Comparison of ENCODE assay signal across 8 mouse cellular contexts in the genomic region with DNA sequence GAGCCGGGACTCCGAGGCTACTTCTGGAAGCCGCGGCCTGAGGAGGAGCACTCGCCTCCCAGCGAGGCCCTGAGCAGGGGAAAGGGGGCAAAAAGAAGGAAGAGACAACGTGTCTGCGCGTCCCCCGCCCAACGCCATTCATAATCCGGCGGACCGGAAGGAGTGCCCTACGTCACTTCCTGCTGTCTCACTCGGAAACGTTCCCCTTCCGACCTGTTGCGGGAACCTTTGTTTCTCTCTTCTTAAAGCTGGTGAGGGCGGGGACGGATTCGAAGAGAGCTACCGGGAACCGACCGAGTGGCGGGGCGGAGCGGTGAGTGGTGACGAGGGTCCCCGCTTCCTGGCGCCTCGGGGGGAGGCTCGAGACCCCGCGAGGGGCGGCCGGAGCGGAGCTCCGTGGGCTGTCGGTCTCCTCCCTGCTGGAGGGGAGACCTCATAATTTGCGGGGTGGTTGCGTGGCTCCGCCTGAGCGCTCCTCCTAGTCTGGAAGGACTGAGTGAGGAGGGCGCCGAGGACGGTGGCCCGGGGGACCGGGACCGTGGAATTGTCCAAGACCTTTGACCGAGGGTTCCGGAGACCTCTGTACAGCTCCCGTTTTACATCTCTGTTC. TPM values are rescaled to one million over a fixed set of nuclear protein-coding genes. Genes with fewer than 3 reads are reported as not detected.
DNase-seq lines count a peak whose midpoint lies in the region; ATAC-seq lines count a peak whose summit lies in the region.

Gene Ints12 (plus strand): TSS at position 177 of the 610 bp plus-strand sequence.
Gene Gstcd (minus strand): TSS at position 370 of the 610 bp plus-strand sequence.

- H3K36me3 ChIP-seq in heart, embryonic 10.5 days: peaks cover 2% of the 10 kb centered on the region; the same call in 1 of the 2 replicates
- peaks cover 2% of the 10 kb centered on the region; the same call in 1 of the 2 replicates for H3K36me3 ChIP-seq in kidney, embryonic 15.5 days

- H3K27ac ChIP-seq in heart, embryonic 10.5 days: peak within 1 kb of the TSS; percentile 100
- peak within 1 kb of the TSS; percentile 99 for H3K27ac ChIP-seq in kidney, embryonic 15.5 days

- ATAC-seq in erythroblast, adult 5-6 weeks (replicated peaks; ENCODE audit: low FRiP score, poor library complexity, severe bottlenecking): peak; percentile 96
- ATAC-seq in kidney, embryonic 15.5 days (replicated peaks; ENCODE audit: low FRiP score): peak; percentile 97
- peak; percentile 95 for ATAC-seq in monocyte, adult 5-6 weeks (replicated peaks; ENCODE audit: insufficient number of reproducible peaks, low FRiP score, low TSS enrichment, poor library complexity, severe bottlenecking)

- DNase-seq in B cell, adult 2 months: peak; percentile 95
- peak; percentile 98 for DNase-seq in brain, adult 2 months (ENCODE audit: low read depth, low spot score)
- DNase-seq in heart, embryonic 10.5 days (ENCODE audit: low spot score): peak; percentile 95
- DNase-seq in liver: peak; percentile 91
- DNase-seq in spleen, postnatal 4 days (ENCODE audit: low spot score in 2 of 2): peak; percentile 88 to 93

- peak within 1 kb of the TSS; percentile 66 for H3K4me2 ChIP-seq in kidney, embryonic 15.5 days

- WGBS in heart, embryonic 10.5 days: 0% methylated on average over 53 of the region's 53 CpGs
- under 1% methylated on average over 51 of the region's 53 CpGs for WGBS in kidney, embryonic 15.5 days

- H3K9me3 ChIP-seq in heart, embryonic 10.5 days: no peaks in the 10 kb centered on the region
- no peaks in the 10 kb centered on the region for H3K9me3 ChIP-seq in kidney, embryonic 15.5 days (replicated peaks)

- H3K4me1 ChIP-seq in heart, embryonic 10.5 days: no peaks in the 10 kb centered on the region; the same call in 1 of the 2 replicates
- H3K4me1 ChIP-seq in kidney, embryonic 15.5 days: peaks cover 23% of the 10 kb centered on the region

- H3K27me3 ChIP-seq in heart, embryonic 10.5 days (ENCODE audit: insufficient read depth, poor library complexity, severe bottlenecking): no peaks in the 10 kb centered on the region
- H3K27me3 ChIP-seq in kidney, embryonic 15.5 days: no peaks in the 10 kb centered on the region

- peak within 1 kb of the TSS; percentile 92 for H3K4me3 ChIP-seq in heart, embryonic 10.5 days
- H3K4me3 ChIP-seq in kidney, embryonic 15.5 days (replicated peaks): peak within 1 kb of the TSS; percentile 91

- peak within 1 kb of the TSS; percentile 97 for H3K9ac ChIP-seq in kidney, embryonic 15.5 days

RNA-seq across cellular contexts. Expression of gene Ints12, which starts in this region (rescaled TPM):
- total RNA-seq in erythroblast, adult 5-6 weeks (2015; ENCODE audit: low replicate concordance): 10.4 and 10.9 TPM in 2 replicates
- total RNA-seq in erythroblast, adult 5-6 weeks (2017; ENCODE audit: low replicate concordance): 11.6 and 18.1 TPM in 2 replicates
- 14.2 and 16.9 TPM in 2 replicates for polyA plus RNA-seq in heart, embryonic 10.5 days (2016; fragmentation: Nextera tagmentation; extraction: Ambion mirVana)
- 22.0 and 24.1 TPM in 2 replicates for polyA plus RNA-seq in kidney, embryonic 15.5 days (2015; fragmentation: Nextera tagmentation; extraction: Ambion mirVana)
- 20.5 to 42.5 TPM (median 28.5 TPM) in 3 replicates for total RNA-seq in monocyte, adult 5-6 weeks (2017)

RNA-seq across cellular contexts. Expression of gene Gstcd, which starts in this region (rescaled TPM):
- total RNA-seq in erythroblast, adult 5-6 weeks (2015; ENCODE audit: low replicate concordance): 3.7 and 4.8 TPM in 2 replicates
- 5.3 and 7.7 TPM in 2 replicates for total RNA-seq in erythroblast, adult 5-6 weeks (2017; ENCODE audit: low replicate concordance)
- 6.1 and 7.6 TPM in 2 replicates for polyA plus RNA-seq in heart, embryonic 10.5 days (2016; fragmentation: Nextera tagmentation; extraction: Ambion mirVana)
- polyA plus RNA-seq in kidney, embryonic 15.5 days (2015; fragmentation: Nextera tagmentation; extraction: Ambion mirVana): 8.6 and 9.0 TPM in 2 replicates
- total RNA-seq in monocyte, adult 5-6 weeks (2017): 3.6 to 11.3 TPM (median 7.3 TPM) in 3 replicates

Comparison
In these comparisons a context has a peak if more than half of its experiments do, and no peak if none do; other contexts are left out.
1. Peak in every context shown above with its lines: DNase-seq, ATAC-seq, H3K4me3 ChIP-seq and H3K27ac ChIP-seq.